Mouse (Mus musculus): Measurements from ENCODE around the gene Hist2h2bb.
"Not testable (repeated sequence)": the region's sequence is repeated elsewhere in the genome, so short reads cannot be mapped to it uniquely, and the experiment has no call there.

The Hist2h2bb gene

GRCm38 (mm10) chr3:96263558-96264403, 5.8 kb upstream of the Hist2h2bb start:
- DNase-seq (ENCODE audit: low spot score in 2 of 2) = no peak

GRCm38 (mm10) chr3:96264404-96264949, 5.1 kb upstream of the Hist2h2bb start:
- DNase-seq (ENCODE audit: low spot score in 2 of 2) = no peak

- no peak for DNase-seq (ENCODE audit: low spot score in 2 of 2)
Observed at GRCm38 (mm10) chr3:96266132-96266710, 3.3 kb upstream of the Hist2h2bb start.

GRCm38 (mm10) chr3:96267541-96267940, 2.0 kb upstream of the Hist2h2bb start:
- no peak for DNase-seq (ENCODE audit: low spot score in 2 of 2)

GRCm38 (mm10) chr3:96268051-96268775, 1.3 kb upstream of the Hist2h2bb start, which contains the start of gene Hist2h3b:
Gene Hist2h3b (plus strand): TSS chr3:96268654.
- DNase-seq (ENCODE audit: low spot score in 2 of 2) = peak; percentile 75 to 77

GRCm38 (mm10) chr3:96268776-96269378, 675 bp upstream of the Hist2h2bb start:
- DNase-seq (ENCODE audit: low spot score in 2 of 2) = not testable (repeated sequence)

GRCm38 (mm10) chr3:96273591-96274465, 4.3 kb downstream of the Hist2h2bb start:
- DNase-seq (ENCODE audit: low spot score in 2 of 2) = no peak

- DNase-seq (ENCODE audit: low spot score in 2 of 2) = peak; percentile 41 to 67
Observed at GRCm38 (mm10) chr3:96277428-96277799, 7.9 kb downstream of the Hist2h2bb start.

GRCm38 (mm10) chr3:96277800-96278624, 8.5 kb downstream of the Hist2h2bb start:
- peak; percentile 93 to 95 for DNase-seq (ENCODE audit: low spot score in 2 of 2)

- DNase-seq (ENCODE audit: low spot score in 2 of 2) = no peak
Observed at GRCm38 (mm10) chr3:96280660-96281059, 11.1 kb downstream of the Hist2h2bb start.

GRCm38 (mm10) chr3:96284457-96284856, 14.9 kb downstream of the Hist2h2bb start:
- no peak for DNase-seq (ENCODE audit: low spot score in 2 of 2)

GRCm38 (mm10) chr3:96287334-96287733, 17.8 kb downstream of the Hist2h2bb start:
- DNase-seq (ENCODE audit: low spot score in 2 of 2) = not testable (repeated sequence)

- no peak for DNase-seq (ENCODE audit: low spot score in 2 of 2)
Observed at GRCm38 (mm10) chr3:96289201-96289600, 19.6 kb downstream of the Hist2h2bb start.

- not testable (repeated sequence) for DNase-seq (ENCODE audit: low spot score in 2 of 2)
Observed at GRCm38 (mm10) chr3:96290727-96291126, 21.2 kb downstream of the Hist2h2bb start.

- DNase-seq (ENCODE audit: low spot score in 2 of 2) = no peak
Observed at GRCm38 (mm10) chr3:96292641-96293040, 23.1 kb downstream of the Hist2h2bb start.

GRCm38 (mm10) chr3:96293368-96293767, 23.8 kb downstream of the Hist2h2bb start:
- peak in 1 of 2 experiments; percentile 34 for DNase-seq (ENCODE audit: low spot score in 2 of 2)

- DNase-seq (ENCODE audit: low spot score in 2 of 2) = no peak
Observed at GRCm38 (mm10) chr3:96293787-96294186, 24.2 kb downstream of the Hist2h2bb start, which contains the start of gene Fcgr1. Gene Fcgr1 (minus strand): TSS chr3:96293969.

- no peak for DNase-seq (ENCODE audit: low spot score in 2 of 2)
Observed at GRCm38 (mm10) chr3:96298360-96298759, 28.8 kb downstream of the Hist2h2bb start.

GRCm38 (mm10) chr3:96299562-96299961, 30.0 kb downstream of the Hist2h2bb start:
- no peak for DNase-seq (ENCODE audit: low spot score in 2 of 2)

Measured in urinary bladder, postnatal 4 days (tissue).